Mouse (Mus musculus): ENCODE results near the gene Tsnax. TPM values are rescaled to one million over a fixed set of nuclear protein-coding genes. Genes with fewer than 3 reads are reported as not detected.

The Tsnax gene
- polyA plus RNA-seq, 1 experiment from 2014 or later = 134 TPM

- H3K4me2 ChIP-seq = peak overlapping the region; percentile 23; the same call in 1 of the 2 replicates
- H3K4me3 ChIP-seq (replicated peaks) = no peak overlapping the region
- peak overlapping the region; percentile 76 for H3K27ac ChIP-seq
- ATAC-seq (ENCODE audit: insufficient number of reproducible peaks, insufficient read depth, low FRiP score, low TSS enrichment, low read depth) = no peak
- H3K9me3 ChIP-seq = no peaks in the 10 kb centered on the region
- H3K36me3 ChIP-seq = no peaks in the 10 kb centered on the region
- 36% methylated on average over 12 of the region's 12 CpGs for WGBS
- H3K4me1 ChIP-seq (replicated peaks) = peaks cover 12% of the 10 kb centered on the region
- no peak overlapping the region for H3K9ac ChIP-seq (replicated peaks)
- H3K27me3 ChIP-seq = 0 out of 2 replicates have a peak, but pooled peaks cover 6% of the 10 kb centered on the region
Observed at GRCm38 (mm10) chr8:125066913-125067595, 54.3 kb downstream of the Tsnax start.

GRCm38 (mm10) chr8:125067596-125067960, 54.8 kb downstream of the Tsnax start:
- 89% methylated on average over 9 of the region's 9 CpGs for WGBS
- no peak for ATAC-seq (ENCODE audit: insufficient number of reproducible peaks, insufficient read depth, low FRiP score, low TSS enrichment, low read depth)

GRCm38 (mm10) chr8:125068146-125068905, 55.5 kb downstream of the Tsnax start:
- H3K4me2 ChIP-seq = no peak overlapping the region
- 87% methylated on average over 6 of the region's 6 CpGs for WGBS
- H3K36me3 ChIP-seq = no peaks in the 10 kb centered on the region
- H3K27me3 ChIP-seq = 0 out of 2 replicates have a peak, but pooled peaks cover 6% of the 10 kb centered on the region
- H3K27ac ChIP-seq = 0 out of 2 replicates have a peak overlapping the region, but pooled peaks have one; percentile 76
- ATAC-seq (ENCODE audit: insufficient number of reproducible peaks, insufficient read depth, low FRiP score, low TSS enrichment, low read depth) = no peak
- H3K9me3 ChIP-seq = no peaks in the 10 kb centered on the region
- H3K4me3 ChIP-seq (replicated peaks) = no peak overlapping the region
- no peak overlapping the region for H3K9ac ChIP-seq (replicated peaks)
- peaks cover 12% of the 10 kb centered on the region for H3K4me1 ChIP-seq (replicated peaks)

More at GRCm38 (mm10) chr8:125067596-125067960, 54.8 kb downstream of the Tsnax start:
- Histone ChIP-seq H3K9ac (replicated peaks) (no peak overlapping the region), H3K27ac (peak overlapping the region; percentile 76; the same call in 1 of the 2 replicates), H3K27me3 (0 out of 2 replicates have a peak, but pooled peaks cover 6% of the 10 kb centered on the region), H3K36me3 (no peaks in the 10 kb centered on the region), H3K4me3 (replicated peaks) (no peak overlapping the region), H3K9me3 (no peaks in the 10 kb centered on the region), H3K4me1 (replicated peaks) (peaks cover 12% of the 10 kb centered on the region), H3K4me2 (no peak overlapping the region)

- Histone ChIP-seq H3K9me3 (no peaks in the 10 kb centered on the region), H3K4me3 (replicated peaks) (no peak overlapping the region), H3K27ac (no peak overlapping the region), H3K36me3 (no peaks in the 10 kb centered on the region), H3K4me2 (no peak overlapping the region), H3K9ac (replicated peaks) (no peak overlapping the region), H3K4me1 (replicated peaks) (peaks cover 12% of the 10 kb centered on the region), H3K27me3 (0 out of 2 replicates have a peak, but pooled peaks cover 9% of the 10 kb centered on the region)
- 51% methylated on average over 7 of the region's 7 CpGs for WGBS
- ATAC-seq (ENCODE audit: insufficient number of reproducible peaks, insufficient read depth, low FRiP score, low TSS enrichment, low read depth) = no peak
Observed at GRCm38 (mm10) chr8:125069304-125069703, 56.5 kb downstream of the Tsnax start.

- H3K9me3 ChIP-seq = no peaks in the 10 kb centered on the region
- H3K27ac ChIP-seq = no peak overlapping the region
- no peak overlapping the region for H3K4me2 ChIP-seq
- 40% methylated on average over 6 of the region's 6 CpGs for WGBS
- no peak overlapping the region for H3K9ac ChIP-seq (replicated peaks)
- H3K4me1 ChIP-seq (replicated peaks) = peaks cover 12% of the 10 kb centered on the region
- H3K4me3 ChIP-seq (replicated peaks) = no peak overlapping the region
- ATAC-seq (ENCODE audit: insufficient number of reproducible peaks, insufficient read depth, low FRiP score, low TSS enrichment, low read depth) = no peak
- H3K36me3 ChIP-seq = no peaks in the 10 kb centered on the region
- H3K27me3 ChIP-seq = 0 out of 2 replicates have a peak, but pooled peaks cover 9% of the 10 kb centered on the region
Observed at GRCm38 (mm10) chr8:125069733-125070132, 56.9 kb downstream of the Tsnax start.

- Histone ChIP-seq H3K4me3 (replicated peaks) (no peak overlapping the region), H3K36me3 (no peaks in the 10 kb centered on the region), H3K4me2 (no peak overlapping the region), H3K4me1 (replicated peaks) (peaks cover 21% of the 10 kb centered on the region), H3K27me3 (0 out of 2 replicates have a peak, but pooled peaks cover 4% of the 10 kb centered on the region), H3K27ac (no peak overlapping the region), H3K9me3 (no peaks in the 10 kb centered on the region), H3K9ac (replicated peaks) (no peak overlapping the region)
- no peak for ATAC-seq (ENCODE audit: insufficient number of reproducible peaks, insufficient read depth, low FRiP score, low TSS enrichment, low read depth)
- 93% methylated on average over 10 of the region's 10 CpGs for WGBS
Observed at GRCm38 (mm10) chr8:125074141-125074540, 61.3 kb downstream of the Tsnax start.

- Histone ChIP-seq H3K4me3 (replicated peaks) (no peak overlapping the region), H3K4me1 (replicated peaks) (peaks cover 19% of the 10 kb centered on the region), H3K27me3 (0 out of 2 replicates have a peak, but pooled peaks cover 4% of the 10 kb centered on the region), H3K9ac (replicated peaks) (no peak overlapping the region), H3K4me2 (no peak overlapping the region), H3K9me3 (no peaks in the 10 kb centered on the region), H3K27ac (no peak overlapping the region), H3K36me3 (no peaks in the 10 kb centered on the region)
- 87% methylated on average over 2 of the region's 2 CpGs for WGBS
- no peak for ATAC-seq (ENCODE audit: insufficient number of reproducible peaks, insufficient read depth, low FRiP score, low TSS enrichment, low read depth)
Observed at GRCm38 (mm10) chr8:125074581-125074980, 61.8 kb downstream of the Tsnax start.

GRCm38 (mm10) chr8:125075389-125075788, 62.6 kb downstream of the Tsnax start:
- H3K36me3 ChIP-seq = no peaks in the 10 kb centered on the region
- H3K4me3 ChIP-seq (replicated peaks) = no peak overlapping the region
- 0 out of 2 replicates have a peak, but pooled peaks cover 4% of the 10 kb centered on the region for H3K27me3 ChIP-seq
- H3K9me3 ChIP-seq = no peaks in the 10 kb centered on the region
- H3K4me2 ChIP-seq = no peak overlapping the region
- no peak overlapping the region for H3K27ac ChIP-seq
- H3K4me1 ChIP-seq (replicated peaks) = peaks cover 15% of the 10 kb centered on the region
- H3K9ac ChIP-seq (replicated peaks) = no peak overlapping the region
- WGBS = 82% methylated on average over 4 of the region's 4 CpGs
- no peak for ATAC-seq (ENCODE audit: insufficient number of reproducible peaks, insufficient read depth, low FRiP score, low TSS enrichment, low read depth)

- Histone ChIP-seq H3K4me2 (no peak overlapping the region), H3K4me3 (replicated peaks) (no peak overlapping the region), H3K9me3 (no peaks in the 10 kb centered on the region), H3K27me3 (0 out of 2 replicates have a peak, but pooled peaks cover 4% of the 10 kb centered on the region), H3K27ac (no peak overlapping the region), H3K9ac (replicated peaks) (no peak overlapping the region), H3K4me1 (replicated peaks) (peaks cover 20% of the 10 kb centered on the region), H3K36me3 (no peaks in the 10 kb centered on the region)
- no peak for ATAC-seq (ENCODE audit: insufficient number of reproducible peaks, insufficient read depth, low FRiP score, low TSS enrichment, low read depth)
- WGBS = 79% methylated on average over 8 of the region's 8 CpGs
Observed at GRCm38 (mm10) chr8:125077326-125077725, 64.5 kb downstream of the Tsnax start.

- H3K9ac ChIP-seq (replicated peaks) = no peak overlapping the region
- no peaks in the 10 kb centered on the region for H3K9me3 ChIP-seq
- ATAC-seq (ENCODE audit: insufficient number of reproducible peaks, insufficient read depth, low FRiP score, low TSS enrichment, low read depth) = no peak
- no peaks in the 10 kb centered on the region for H3K36me3 ChIP-seq
- H3K4me1 ChIP-seq (replicated peaks) = peaks cover 30% of the 10 kb centered on the region
- H3K4me3 ChIP-seq (replicated peaks) = no peak overlapping the region
- H3K4me2 ChIP-seq = no peak overlapping the region
- H3K27me3 ChIP-seq = 0 out of 2 replicates have a peak, but pooled peaks cover under 1% of the 10 kb centered on the region
- 47% methylated on average over 9 of the region's 9 CpGs for WGBS
- no peak overlapping the region for H3K27ac ChIP-seq
Observed at GRCm38 (mm10) chr8:125078771-125079384, 66.1 kb downstream of the Tsnax start.
